Mouse (Mus musculus) neutrophil, adult 5-6 weeks (primary cell): ENCODE measurements at regions not wholly inside any gene's neighbourhood (a gene's known extent, or its start where the extent isn't known, plus 50 kb on each side); places are given as distances from the start of the nearest gene placed in this dataset.

ENCODE experiments used
- ATAC-seq: fragments of 151-379, 151-347 bp; 2 replicates; pipeline ENCODE4 v1.8.0; 2017; ENCODE audit warnings: mild to moderate bottlenecking, moderate TSS enrichment; ENCODE audit not compliant: insufficient number of reproducible peaks, poor library complexity, low FRiP score, severe bottlenecking; ENCODE audit errors: extremely low read depth

GRCm38 (mm10) chr17:79172328-79172727, 120.6 kb downstream of the Qpct start:
- no peak for ATAC-seq

- no peak for ATAC-seq
Observed at GRCm38 (mm10) chr17:79170690-79171089, 119.0 kb downstream of the Qpct start.

DNA sequence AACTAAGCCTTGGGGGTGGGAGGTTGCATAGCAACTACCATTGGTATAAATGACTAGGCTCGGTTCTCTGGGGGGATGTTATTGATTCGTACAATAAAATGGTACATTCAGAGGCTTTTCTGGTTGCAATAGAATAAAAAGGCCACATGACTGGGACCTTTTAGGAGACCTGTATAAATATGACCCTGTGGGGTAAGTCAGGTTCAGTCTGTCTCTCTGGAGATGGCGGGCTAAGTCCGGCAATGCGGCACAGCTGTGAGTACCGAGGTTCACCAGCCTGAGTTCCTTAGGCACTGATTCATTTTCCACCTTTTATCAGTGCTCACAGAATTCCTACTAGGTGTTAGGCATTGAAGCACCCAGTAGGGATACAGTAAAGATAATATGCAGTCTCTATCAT, 115.5 kb downstream of the Qpct start:
- ATAC-seq = no peak

GRCm38 (mm10) chr17:79164874-79165553, 113.3 kb downstream of the Qpct start:
- ATAC-seq = no peak

GRCm38 (mm10) chr17:79163983-79164382, 112.3 kb downstream of the Qpct start:
- ATAC-seq = no peak

DNA sequence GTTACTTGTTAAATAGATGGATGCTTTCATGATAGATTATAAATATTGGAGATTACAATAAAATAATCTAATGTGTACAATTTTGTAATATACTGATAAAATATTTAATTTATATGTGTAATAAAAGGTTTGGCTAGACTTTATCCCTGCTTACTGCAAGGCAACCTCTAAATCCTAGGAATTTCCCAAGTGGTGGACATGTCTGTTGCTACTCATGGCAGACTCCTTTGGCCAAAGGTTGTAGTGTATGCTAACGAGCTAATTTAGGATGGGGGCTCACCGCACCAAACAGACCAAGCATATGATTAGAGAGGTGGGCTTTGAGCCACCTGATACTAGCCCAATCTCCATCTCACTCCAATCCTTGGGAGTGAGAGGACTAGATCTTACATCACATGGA, 102.4 kb downstream of the Qpct start:
- ATAC-seq = no peak

DNA sequence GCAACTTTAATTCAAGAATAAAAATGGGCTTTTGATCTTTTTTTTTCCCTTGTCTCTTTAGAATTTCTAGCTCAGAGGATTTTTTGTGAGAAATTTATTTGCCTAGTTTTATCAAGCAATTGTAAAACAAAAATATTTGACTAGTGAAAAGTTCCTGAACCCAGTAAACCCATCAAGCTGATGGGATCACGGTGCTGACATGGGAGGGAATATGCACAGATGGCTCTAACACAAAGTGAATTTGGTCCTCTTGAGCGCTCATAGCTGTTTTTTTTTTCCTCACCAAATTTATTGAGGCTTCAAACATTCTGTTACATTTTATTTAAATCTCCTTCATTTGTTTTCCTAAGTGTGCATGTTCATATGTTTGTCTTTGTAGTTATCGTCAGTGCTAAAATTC, 101.1 kb downstream of the Qpct start:
- ATAC-seq = no peak

DNA sequence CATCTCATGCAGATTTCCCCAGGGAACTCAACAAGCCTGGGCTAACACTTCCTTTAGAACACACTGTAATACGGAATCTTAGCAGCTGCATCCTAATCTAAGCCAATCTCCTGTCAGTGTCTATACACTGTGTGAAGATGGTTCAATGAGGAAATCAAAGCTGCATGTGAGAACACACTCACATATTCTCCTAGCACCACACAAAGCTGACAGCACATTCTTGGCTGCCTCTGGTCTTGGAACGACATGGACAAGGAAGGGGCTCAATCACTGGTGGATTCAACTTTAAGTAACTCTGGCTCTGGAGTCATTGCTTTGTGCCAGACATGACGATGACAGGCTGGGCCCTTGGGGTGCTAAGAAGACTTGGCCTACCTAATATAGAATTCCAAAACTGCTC, 96.2 kb downstream of the Qpct start:
- ATAC-seq = no peak

DNA sequence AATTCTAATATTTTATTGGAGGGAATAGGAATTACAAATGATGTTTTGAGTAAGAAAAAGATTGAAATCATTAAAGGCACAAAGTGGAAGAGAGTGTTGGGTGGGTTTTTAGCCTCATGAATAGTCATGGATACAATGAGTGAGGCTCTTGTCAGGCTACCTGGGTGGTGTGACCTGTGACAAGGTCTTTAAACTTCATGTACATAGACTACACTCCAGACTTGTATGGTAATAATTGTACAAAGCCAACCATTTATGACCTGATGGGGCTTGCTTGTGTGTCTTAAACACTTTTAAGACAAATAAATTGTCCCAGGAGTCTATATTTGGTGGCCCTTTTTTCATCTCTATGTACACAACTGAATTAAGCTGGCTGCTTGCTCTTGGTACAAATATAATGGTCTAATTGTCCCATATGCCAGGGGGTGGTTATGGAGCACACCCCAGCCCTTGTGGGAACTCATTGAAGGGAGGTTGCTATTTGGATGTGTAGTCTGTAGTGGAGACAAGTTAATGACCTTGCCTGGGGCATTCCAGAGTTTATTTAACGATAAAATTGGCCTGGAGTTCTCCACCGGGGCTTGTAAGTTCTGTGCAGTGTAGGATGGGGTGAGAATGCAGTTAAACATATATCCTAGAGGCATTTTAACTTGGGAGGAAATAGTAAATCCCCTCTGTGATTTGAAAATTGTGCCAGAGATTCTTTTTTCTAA, 93.4 kb downstream of the Qpct start:
- ATAC-seq = no peak

- no peak for ATAC-seq
Observed at GRCm38 (mm10) chr17:79143031-79143430, 91.3 kb downstream of the Qpct start.
